Mouse (Mus musculus) adrenal gland, postnatal 25 days (tissue): Measurements from ENCODE around the gene Skor1. TPM values are rescaled to one million over a fixed set of nuclear protein-coding genes. Genes with fewer than 3 reads are reported as not detected.

ENCODE experiments used
- DNase-seq: peaks from one replicate; pipeline ENCODE4 v3.0.0; 2021; ENCODE audit warnings: mixed read lengths
- total RNA-seq: library from RNA; stranded (reverse); gene quantifications from 2 replicates; pipeline ENCODE4 v1.2.3, GENCODE M21; 2021

Skor1 gene
- total RNA-seq, 1 experiment from 2014 or later, result 0.12 TPM

DNA sequence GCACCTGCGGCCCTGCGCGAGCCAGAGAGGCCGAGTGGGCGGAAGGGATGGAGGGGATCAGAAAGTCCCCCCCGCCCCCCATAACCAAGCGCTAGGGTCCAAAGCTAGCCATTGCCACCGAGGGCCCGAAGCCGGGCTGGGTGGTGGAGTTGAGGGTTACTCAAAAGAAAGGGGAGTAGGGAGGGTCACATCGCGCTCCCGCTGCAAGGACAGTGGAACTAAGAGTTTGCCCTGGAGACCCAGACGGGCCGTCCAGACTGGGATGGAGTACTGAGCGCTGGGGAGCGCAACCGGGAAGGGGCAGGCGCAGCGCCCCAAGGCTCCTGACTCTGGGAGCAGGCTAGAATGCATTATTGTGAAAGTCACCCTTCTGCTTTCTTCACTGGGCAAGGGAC lies 608 bp upstream of the Skor1 start:
- DNase-seq, result no peak

DNA sequence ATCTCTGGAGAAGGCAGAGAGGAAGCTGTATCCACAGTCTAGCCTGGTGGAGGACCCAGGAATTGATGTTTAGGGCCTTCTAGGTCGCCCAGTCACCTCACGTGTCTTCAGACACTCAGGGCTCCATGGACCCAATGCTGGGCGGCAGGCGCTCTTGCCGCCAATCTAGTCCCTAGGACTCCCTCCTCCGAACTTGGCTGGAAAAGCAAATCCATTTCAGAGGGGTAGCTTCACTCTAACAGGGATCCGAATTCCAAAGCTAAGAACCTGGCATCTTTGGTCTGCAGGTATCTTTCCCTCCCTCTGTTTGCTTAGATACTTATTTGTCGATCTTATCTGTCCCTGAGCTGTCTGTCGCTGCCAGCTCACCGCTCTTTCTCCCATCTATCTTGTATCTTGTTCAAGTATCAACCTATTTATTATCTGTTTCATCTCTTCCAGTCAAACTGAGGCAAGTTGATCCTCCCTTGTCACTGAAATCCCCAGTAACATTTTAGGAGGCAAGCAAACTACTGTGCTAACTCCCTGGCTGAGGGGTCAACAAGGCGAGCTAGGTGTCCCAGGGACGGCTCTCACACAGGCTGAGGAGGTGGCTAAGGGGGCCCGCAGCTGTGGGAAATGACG lies 863 bp downstream of the Skor1 start:
- no peak for DNase-seq

DNA sequence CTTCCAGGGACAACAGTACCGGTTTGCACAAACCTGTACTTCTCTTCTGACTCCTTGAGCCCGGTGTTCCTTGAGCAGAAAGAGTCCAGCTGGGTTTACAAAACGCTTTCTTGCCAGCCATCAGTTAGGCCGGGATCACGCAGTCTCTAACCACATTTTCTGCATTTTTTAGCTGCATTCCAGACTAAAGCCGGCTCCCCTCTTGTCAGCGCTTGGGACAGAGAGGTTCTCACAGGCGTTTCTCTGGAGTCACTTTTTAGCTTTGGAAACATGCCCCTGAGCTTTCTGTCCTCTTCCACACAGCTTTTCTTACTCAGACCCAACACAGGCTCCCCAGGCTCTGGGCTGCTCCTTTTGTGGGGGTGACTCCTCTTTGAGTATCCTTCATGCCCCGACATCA lies 1.5 kb downstream of the Skor1 start:
- no peak for DNase-seq

DNA sequence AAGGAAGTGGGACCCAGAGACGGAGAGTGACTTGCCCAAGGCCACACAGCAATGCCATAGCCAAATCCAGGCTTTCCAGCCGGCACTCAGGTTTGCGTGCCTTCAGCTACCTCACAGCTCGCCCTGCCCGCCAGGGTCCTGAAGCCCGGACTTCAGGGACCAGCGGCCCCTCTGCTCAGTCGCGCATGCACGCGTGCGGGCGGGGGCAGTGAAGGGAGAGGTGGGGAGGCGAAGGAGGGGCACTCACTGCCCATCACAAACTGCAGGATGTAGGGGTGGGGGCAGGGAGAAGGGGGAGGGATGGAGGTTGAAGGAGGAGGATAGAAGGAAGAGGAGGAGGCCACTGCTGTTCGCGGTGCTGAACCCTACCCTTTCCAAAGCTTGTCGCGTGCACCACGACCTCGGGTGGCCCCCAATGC lies 1.9 kb downstream of the Skor1 start:
- DNase-seq, result no peak

DNA sequence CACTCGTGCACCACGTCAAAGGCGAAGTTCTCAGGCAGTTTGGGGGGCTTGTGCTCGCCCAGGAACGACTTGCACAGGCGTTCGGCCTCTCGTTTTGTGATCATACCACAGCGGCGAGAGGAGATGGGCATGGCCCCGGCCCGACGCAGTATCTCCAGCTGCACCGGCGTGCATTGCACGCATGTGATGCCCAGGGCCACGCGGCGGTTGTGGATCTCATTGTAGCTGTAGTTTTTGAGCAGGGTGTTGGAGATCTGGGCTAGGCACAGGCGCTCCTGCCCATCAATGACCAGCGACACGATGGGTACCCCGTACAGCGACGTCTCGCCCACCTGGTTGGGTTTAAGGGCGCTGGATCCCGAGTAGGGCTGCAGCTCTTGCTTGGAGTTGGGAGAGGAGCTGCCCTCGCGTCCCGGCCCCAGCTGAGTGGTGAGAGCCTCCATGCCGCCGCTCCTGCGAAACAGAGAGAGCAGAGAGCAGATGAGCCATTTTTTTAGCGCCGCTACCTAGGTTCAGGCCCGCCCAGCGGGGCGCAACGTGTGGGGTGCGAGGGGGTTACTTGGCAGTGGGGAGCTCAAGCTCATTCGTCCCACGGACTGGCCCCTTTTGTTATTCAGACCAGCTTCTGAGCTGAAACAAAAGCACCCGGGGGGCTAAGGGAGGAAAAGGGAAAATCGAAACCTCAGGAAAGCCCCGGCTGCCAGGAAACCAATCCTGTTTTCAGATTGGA lies 2.5 kb downstream of the Skor1 start:
- no peak for DNase-seq

DNA sequence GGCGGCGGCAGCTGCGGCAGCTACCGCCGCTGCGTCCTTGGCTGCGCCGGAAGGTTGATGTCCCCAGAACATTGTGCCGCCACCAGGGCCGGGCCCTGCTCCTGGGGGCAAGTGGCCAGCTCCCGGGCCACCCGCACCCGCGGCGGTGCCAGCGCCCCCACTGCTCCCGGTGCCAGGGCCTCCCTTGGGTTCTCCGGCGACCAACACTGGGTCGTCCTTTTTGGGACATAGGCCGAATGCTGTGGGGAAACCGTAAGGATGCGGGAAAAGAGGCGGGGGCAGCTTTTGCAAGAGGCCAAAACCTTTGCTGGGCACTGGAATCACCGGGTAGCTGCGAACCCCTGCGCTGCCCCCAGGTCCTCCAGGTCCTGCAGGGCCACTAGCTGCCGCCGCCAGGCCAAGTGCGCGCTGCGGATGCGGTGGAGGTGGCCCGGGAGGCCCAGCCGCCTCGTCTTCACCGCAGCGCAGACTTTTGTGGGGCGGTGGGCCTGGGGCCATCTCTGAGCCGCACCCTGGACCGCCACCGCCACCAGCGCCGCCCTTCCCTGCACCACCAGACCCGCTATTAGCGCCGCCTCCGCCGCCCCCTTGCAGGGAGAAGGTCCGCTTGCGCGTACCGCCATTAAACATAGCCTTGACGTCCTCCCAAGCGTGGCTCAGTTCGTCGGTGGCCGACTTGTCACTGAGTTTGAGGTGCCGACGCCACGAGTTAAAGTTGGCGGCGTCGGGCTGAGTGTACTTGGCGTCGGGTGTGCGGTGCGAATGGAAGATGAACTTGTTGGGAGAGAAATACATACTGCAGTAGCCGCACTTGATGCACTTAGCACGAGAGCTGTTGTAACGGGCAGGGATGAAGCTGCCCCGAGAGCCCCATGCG lies 3.3 kb downstream of the Skor1 start:
- DNase-seq, result no peak

DNA sequence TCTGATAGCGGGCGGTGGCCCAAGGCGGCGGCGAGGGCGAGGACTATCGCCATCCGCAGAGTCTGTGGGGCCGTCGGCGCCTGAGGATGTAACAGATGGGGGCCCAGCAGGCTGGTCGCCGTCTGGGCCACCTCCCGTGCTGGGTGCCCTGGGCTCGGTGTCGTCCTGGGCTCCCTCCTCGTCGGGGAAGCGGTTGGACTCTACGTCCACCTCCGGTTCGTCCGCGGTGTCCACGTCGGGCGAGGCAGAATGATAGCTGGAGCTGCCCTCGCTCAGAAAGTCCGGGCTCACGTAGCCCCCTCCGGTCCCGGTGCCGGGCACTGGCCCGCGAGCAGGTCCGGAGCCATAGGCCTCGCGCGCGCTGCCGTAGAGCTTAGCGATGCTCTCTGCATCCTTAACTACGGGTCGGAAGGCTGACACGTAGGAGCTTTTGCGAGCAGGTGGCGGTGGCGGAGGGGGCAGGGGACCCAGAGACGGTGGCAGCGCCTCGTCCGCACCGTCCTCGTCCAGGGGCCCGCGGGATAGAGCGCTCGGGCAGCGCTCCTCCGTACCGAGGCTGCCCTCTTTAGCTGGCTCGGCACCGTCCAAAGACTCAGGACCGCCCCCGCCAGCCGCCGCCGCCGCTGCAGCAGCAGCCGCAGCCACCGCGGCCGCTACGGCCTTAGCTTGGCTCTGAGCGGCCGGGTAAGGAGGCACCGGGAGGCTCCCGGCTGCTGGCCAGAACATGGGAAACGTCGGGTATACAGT lies 4.1 kb downstream of the Skor1 start:
- DNase-seq, result no peak

DNA sequence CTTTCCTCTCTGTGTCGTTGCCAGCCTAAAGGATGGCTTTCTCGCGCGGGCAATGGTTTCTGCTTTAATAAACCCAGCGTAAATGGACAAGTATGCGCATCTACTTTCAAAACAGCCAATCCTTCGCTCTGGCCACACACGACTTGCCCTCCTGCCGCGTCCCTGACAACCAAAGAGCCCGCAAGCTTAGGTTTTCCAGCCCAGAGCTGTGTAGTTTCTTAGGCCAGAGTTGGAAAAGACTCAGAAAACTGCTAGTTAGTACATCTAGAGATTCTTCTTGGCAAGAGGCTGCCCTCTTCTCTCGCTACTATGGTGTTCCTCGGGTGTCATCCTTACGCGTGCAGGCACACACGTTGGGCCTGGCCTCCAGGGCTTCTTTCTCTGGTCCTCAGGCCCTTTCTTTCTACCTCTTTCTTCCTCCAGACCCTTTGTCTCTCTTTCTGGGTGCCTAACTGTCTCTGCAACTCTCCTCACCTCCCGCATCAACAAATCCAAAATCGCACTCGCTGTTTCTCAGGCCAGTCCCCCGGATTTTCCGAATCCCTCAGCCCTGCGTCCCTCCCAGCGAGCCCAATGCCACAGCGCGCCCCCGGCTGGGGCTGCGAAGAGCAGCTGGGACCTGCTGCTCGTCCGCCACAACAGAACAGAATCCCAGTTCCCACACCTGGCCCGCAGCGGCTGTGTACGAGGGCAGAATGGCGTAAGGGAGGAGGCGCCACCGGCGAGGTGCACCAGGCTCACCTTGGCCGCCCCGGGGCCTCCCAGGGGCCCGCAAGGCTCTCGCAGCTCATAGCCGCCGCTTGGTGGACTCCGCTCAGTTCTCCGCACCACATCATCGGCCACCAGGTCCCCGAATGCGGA lies 4.9 kb downstream of the Skor1 start:
- DNase-seq, result no peak

DNA sequence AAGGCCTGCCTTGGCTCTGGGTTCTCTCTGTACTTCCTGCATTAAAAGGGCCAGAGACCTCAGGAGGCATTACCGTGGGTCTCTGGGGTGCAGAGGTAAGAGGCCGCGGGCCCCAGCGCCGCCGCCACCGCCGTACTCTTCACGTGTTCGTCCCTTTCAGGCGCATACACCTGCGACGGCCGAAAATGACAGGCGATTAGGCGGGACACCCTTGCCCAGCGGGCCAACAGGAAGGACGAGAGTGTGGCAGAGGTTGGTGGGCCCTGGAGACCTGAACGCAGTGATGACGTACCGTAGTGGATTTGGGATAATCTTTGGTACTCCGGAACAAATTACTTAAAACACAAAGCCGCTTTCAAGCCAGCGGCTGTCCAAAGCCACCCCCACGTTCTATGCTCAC lies 5.5 kb downstream of the Skor1 start:
- DNase-seq, result no peak

DNA sequence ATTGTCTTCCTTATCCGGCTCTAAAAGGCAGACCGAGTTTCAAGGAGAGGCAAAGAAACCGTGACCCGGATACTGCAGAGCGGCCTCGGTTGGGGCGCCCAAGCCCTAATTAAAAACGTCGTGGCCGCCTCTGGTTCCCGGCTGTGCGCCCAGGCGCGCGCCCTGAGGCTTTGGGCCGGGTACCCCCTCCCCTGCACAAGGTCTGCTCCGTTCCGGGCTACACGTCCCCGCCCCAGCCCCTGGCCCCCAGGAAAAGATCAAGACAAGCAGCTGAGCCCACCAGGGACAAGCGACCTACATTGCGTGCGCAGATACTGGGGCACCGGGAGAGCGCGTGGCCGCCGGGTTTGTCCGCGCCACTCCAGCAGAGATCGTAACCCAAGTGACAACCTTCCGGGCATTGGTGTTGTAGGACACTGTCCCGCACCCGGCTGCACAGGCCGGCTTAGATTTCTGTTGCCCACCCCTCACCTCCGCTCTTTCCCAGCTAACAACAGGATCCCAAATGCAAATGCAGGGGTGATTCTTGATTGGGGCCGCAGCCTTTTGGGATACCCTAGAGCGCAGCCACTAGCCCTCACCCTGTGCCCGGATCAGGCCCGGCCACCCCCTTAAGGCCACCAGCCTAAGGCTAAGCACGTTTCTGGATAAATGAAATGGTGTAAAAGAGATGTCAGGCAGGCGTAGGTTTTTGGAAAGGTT lies 6.3 kb downstream of the Skor1 start:
- no peak for DNase-seq

DNA sequence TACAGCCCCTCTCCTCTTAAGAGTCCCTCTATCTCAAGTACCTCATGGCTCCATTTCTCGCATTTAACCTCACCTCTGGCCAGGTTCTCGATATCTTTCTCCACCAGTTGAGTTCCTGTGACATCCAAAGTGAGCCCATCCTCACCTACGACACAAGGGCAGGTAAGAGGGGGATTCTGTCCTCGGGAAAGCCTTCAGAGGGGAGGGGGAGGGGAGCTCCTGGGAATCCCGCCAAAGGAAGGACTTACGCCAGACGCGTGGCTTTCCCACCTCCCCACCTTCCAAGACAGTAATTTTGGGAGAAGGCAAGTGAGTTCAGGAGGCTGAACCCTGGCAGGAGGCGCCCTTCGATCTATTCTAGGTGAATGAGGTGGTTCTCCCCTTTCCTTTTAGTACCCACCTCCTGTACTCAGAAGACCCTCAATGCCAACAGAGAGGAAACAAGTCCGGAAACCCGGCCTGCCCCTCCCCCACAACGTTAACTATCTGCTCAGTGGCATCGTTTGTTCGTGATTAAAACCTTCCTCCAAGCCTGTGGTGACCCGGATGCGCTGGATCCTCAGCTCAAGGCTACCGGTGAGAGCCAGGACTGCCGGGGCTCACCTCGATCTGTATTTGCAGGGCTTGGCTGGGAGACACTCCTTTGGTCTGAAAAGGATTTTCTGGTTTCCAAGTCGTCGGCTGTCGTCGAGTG lies 7.0 kb downstream of the Skor1 start:
- no peak for DNase-seq

DNA sequence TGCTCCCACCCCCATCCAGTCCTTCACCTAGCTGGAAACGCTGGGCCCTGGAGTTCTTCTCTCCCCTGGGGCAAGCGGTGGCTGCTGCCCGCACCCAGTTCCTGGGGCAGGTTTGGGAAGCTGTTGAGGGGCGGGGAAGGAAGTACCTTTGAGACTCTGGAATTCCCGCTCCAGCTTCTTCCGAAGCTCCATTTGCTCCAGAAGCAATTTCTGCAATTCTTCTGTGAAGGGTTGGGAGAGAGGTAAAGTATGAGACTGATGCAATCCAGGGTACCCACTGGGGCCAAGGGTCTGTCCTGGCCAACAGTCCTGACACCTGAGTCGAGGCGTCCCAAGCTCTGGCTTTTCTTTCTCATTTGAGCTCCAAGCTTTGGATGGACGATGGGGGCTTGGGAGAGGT lies 8.6 kb downstream of the Skor1 start:
- DNase-seq, result no peak

DNA sequence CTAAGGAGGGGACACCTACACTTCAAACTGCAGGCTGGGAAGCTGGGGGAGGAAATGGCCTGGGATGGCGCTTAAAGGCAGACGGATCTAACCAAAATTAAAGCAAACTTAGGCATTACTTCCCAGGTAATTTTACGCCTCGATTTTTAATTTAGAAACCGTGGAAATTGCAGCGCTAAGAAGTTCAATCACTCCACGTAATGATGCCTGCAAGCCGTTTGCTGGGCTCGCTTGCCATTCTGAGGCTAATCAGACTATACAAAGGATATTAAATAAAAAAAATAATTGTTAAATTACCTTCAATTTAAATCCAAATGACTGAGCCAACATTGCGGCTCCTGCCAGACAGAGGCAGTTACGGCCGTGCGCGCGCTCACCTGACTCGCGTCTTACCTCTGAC lies 9.1 kb downstream of the Skor1 start:
- no peak for DNase-seq

DNA sequence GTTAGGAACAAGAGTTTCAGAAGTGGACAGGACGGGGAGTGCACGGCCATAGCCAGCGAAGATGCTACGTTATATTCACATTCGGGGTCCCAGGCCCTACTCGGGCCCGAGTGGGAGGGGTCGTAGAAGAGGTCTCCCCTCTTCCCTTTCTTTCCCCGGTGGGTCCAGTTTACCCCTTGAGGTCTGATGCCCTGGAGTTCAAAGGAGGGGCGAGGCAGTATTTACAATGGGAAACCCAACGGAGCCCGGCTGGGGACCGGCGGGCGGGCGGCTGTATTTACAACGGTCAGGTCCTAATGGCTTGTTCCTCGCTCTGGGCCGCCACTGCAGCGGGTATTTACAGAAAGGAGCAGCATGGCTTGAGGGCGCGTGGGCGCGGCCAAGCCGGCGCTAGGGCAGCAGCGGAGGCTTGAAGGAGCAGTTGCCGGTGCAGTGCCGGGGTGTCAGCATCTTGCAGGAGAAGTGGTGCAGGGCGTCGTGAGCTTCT lies 10.2 kb downstream of the Skor1 start:
- DNase-seq, result no peak

DNA sequence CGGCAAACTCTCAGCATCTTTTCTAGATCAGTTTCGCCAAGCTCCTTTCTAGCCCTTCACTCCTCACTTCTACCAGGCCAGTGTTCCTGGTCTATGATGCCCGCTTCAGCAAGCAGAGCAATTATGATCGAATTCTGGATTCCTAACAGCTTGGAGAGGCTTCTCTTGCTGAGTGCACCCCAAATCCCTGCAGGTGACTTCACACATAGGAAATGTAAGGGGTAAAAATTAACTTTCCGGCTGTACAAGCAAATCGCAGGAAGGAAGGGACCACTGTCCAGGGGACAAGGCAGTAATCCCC lies 11.2 kb downstream of the Skor1 start:
- no peak for DNase-seq

DNA sequence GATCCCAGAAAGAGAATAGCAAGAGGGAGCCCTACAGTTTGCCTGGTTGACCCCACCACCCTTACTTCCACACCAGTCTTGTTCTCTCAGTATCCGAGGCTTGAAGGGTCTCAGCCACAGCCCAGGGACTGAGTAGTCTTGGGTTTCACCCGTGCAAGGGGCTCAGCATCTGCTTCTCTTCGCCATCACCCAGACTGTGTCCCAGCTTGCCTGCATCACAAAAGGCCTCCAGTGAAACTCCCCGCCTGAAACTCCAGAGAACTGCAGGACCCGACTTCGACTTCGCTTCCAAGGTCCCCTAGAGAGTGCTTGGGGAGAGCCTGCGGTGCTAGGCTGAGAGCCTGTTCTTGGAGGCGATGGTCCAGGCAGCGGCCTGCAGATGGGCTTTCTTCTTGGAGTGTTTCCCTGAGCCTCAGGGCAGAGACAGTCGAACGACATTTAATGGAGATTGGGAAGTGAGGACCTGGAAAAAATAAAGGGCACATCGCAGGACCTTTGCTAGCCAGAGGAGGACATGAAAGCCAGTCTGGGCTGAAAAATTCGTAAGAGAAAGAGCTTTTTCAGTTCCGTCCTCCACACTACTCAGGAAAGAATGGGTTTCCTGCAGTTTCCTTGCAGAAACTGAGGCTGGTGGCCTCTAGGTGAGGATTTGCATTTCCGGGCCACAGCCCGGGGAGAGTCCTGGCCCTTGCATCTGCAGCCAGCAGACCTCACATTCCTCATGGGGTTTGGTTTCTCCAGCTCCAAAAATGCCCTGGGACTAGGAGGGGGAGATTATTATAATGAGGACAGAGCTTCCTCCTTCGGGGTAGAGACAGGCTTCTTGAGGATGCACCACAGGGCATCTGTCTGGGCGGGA lies 11.8 kb downstream of the Skor1 start:
- DNase-seq, result no peak

DNA sequence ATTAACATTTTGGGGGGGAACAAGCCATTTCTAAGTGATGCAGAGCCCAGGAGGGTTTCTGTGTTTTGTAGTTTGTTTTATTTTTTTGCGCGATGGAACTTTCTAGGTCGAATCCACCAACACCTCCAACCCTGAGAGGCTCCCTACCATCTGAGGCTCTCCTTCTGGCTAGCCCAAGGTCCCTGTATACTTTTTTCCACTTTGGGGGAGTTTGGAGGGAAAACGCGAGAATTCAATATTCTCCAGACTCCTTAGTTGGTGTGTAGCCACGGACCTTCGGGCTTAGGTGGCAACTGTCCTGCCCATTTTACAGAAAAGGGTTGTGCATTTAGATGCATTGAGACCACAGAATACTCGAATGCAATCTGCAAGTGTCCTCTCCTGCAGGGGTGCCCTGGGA lies 12.5 kb downstream of the Skor1 start:
- DNase-seq, result no peak

DNA sequence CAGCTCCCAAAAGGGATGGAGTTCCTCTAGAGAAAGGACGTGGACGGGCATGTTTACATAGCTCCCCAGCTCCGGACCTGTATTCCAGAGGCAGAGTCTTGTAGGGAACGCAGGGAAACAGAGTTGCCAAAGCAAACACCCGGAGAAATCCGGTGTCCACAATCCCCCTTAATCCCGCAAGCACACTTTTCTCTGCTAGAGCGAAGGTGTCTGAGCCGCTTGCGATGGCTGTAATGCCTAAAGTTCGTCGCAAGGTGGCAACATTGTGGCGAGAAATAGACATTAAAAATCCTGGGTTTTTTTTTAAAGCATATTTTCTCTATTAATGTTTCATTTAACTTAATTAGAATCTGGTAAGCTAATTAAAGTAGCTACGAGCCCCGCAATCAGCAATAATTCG lies 13.0 kb downstream of the Skor1 start:
- no peak for DNase-seq

DNA sequence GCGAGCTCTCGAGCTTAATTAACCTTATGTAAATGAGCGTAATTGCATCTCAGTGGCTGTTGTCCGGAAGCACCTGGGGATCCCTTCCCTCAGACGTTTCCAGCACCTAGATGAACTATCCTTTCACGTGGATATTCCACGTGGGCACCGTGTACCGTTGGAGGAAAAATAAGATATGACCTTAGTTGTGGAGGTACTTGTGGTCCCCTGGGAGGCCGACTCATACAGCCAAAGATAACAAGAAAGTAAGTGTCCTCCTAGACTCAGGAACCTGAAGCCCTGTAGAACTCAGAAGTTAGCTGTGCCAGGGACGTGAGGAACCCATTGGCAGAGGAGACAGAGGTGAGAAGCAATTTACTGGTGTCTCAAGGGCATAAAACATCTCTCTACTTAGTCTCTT lies 13.4 kb downstream of the Skor1 start:
- no peak for DNase-seq
